Mouse (Mus musculus) embryo, embryonic 10 days (tissue): ENCODE measurements at regions not wholly inside any gene's neighbourhood (a gene's known extent, or its start where the extent isn't known, plus 50 kb on each side); places are given as distances from the start of the nearest gene placed in this dataset.

Experiments
- DNase-seq: peaks from one replicate; pipeline ENCODE4 v3.0.0-alpha.2; 2015; ENCODE audit warnings: low spot score

DNA sequence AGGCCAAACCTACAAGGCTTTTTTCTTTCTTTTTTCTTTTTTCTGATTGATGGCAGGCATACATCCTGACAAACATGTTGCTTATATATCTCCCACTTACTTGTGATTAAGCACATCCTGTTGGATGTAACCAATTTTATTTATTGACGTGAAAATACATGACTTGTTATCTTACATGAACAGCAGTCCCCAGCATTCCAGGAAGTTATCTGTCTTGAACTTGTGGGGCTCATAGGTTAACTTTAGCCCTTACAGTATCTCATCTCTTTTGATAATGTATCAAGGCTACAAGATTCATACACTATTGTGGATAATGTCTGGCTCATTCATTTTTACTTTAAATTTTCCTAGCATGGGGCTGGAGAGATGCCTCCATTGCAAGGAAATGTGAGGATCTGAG, 852.0 kb upstream of the Agtr1b start:
- no peak for DNase-seq

- no peak for DNase-seq
These were observed 835.3 kb upstream of the Tbl1xr1 start for GRCm38 (mm10) chr3:21241184-21241583.

- no peak for DNase-seq
These were observed 820.2 kb upstream of the Tbl1xr1 start for GRCm38 (mm10) chr3:21256129-21256760.

GRCm38 (mm10) chr3:21263317-21263716, 813.1 kb upstream of the Tbl1xr1 start:
- DNase-seq, result no peak

DNA sequence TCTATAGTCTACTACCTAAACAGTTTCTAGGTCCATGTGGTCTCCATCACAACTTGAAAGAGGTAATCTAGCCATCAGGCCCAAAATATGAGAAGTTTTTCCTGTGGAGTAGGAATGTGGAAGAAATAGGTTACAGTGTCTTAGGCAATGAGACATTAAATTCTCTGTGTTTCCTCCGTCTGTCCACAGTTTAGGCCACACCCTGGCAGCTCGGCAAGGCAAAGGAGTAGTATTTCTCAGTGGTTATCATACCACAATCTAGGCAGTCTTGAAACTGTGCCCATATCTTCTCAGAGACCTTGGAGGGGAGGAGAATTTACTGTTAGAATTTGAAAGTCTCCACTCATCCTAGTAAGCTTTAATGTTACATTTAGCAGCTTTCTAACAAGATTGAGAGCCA, 811.0 kb upstream of the Tbl1xr1 start:
- no peak for DNase-seq

DNA sequence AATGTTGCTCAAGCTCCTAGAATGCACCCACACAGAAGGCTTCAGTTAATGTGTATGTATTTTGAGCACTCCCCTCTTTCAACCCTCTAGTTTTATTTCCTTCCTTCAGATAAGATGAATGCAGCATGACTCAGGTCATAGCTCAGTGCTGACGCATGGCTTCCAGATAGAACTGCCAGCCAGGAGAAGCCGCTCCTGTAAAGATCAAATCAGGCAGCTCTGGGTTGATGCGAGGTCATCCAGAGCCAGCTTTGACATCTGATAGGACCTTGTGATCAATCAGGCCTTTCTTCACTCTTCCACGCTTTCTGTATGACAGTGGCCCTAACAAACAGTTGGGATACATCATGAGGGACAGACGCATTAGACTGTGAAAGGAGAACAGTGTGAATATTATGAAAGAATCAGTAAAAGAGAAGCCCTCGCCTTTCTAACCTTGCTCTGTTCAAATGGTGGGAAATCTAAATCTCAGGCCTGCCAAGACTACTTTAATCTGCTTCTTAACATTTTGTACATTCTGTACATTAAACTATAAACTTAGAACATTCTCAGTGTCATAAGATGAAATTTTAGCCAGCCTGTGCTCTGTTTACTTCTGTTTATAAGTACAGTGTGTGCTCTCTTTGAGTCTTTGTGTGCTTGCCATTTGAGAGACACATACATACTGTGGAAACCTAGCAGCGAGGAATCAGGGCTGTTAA, 807.9 kb upstream of the Tbl1xr1 start:
- DNase-seq, result peak; percentile 17

DNA sequence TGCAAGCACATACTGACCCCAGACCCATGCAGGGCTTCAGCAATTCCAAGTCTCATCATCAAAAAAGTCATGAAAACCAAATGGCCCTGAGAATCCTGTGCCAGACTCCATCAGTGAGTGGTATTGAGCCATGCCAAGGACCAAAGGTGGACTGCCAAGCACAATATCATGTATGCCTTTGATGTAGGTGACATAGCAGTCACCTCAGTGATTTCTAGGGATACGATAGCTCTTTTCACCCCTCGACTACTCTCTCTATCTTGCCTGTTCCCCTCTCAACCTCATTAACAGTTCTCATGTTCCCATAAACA, 807.4 kb upstream of the Tbl1xr1 start:
- DNase-seq, result no peak

GRCm38 (mm10) chr3:21270788-21271187, 805.7 kb upstream of the Tbl1xr1 start:
- DNase-seq, result no peak

- no peak for DNase-seq
These were observed 804.2 kb upstream of the Tbl1xr1 start for GRCm38 (mm10) chr3:21272219-21272618.

DNA sequence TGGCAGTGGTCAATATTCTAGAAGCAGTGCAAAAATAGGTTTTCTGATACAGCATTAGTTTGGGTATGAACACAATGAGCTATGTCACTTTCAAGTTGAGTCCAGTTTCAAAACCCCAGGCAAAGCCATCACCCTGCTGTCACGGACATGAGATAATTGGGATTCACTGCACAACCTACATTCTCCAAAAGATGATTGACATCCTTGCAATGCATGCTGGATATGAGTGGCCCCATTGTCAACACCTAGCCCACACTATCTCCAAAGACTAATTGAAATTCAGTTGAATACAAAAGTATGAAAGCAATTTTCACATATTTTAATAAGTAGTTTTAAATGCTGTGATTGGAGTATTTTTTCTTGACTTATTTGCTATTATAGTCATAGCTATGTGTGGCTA, 783.7 kb upstream of the Tbl1xr1 start:
- DNase-seq, result no peak

- DNase-seq, result no peak
These were observed 783.1 kb upstream of the Tbl1xr1 start for GRCm38 (mm10) chr3:21293308-21293707.

- DNase-seq, result no peak
These were observed 781.7 kb upstream of the Tbl1xr1 start for GRCm38 (mm10) chr3:21294776-21295175.

GRCm38 (mm10) chr3:21296581-21297110, 779.8 kb upstream of the Tbl1xr1 start:
- DNase-seq, result no peak

DNA sequence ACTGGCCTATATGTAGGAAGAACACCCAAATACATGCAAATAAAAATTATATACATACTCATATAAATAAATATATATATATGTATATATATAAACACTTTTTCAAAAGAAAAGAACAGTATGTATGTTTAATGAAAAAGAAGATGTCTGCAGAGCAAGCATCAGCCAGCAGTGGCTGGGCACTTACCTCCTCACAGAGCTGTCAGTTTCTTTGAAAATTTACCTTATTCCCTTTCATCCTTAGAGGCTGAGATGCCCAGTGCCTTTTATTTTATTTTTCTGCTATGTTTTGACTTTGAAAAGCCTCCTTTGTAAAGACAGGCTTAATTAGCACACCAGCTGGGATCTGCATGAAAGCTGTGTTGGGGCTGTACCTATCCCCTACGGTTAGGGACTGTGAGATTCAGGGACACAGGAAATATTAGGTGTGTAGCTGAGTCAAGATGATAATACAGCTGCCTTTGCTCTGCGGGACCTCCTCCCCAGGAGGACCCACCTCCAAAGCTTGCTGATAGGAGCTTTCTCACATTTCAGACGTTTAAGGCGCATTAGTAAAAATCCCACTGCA, 751.0 kb upstream of the Tbl1xr1 start:
- no peak for DNase-seq

GRCm38 (mm10) chr3:21341916-21342315, 734.5 kb upstream of the Tbl1xr1 start:
- no peak for DNase-seq

- DNase-seq, result no peak
These were observed 733.4 kb upstream of the Tbl1xr1 start for GRCm38 (mm10) chr3:21343095-21343494.

GRCm38 (mm10) chr3:21349421-21349820, 727.0 kb upstream of the Tbl1xr1 start:
- no peak for DNase-seq

- DNase-seq, result no peak
These were observed 720.3 kb upstream of the Tbl1xr1 start for GRCm38 (mm10) chr3:21356150-21356549.

GRCm38 (mm10) chr3:21356831-21357712, 719.4 kb upstream of the Tbl1xr1 start:
- no peak for DNase-seq

- no peak for DNase-seq
These were observed 718.4 kb upstream of the Tbl1xr1 start for GRCm38 (mm10) chr3:21358068-21358467.

DNA sequence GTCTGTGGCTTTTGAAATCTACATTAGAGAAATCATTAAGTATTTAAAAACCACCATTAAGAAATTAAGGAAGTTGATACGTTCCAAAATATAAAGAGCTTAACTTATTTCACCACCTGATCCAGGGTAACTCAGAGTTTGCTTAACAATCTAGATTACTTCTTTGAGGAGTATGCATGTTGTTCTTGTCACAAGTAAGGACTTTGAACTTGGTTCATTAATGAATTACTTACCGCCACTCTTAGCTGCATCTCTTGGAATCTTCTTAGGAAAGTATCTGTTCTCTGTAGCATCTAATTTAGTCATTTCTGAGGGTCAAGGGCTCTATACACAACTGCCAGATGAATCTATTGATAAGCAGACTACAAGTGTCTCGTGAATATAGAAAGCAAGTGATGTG, 715.4 kb upstream of the Tbl1xr1 start:
- DNase-seq, result no peak

DNA sequence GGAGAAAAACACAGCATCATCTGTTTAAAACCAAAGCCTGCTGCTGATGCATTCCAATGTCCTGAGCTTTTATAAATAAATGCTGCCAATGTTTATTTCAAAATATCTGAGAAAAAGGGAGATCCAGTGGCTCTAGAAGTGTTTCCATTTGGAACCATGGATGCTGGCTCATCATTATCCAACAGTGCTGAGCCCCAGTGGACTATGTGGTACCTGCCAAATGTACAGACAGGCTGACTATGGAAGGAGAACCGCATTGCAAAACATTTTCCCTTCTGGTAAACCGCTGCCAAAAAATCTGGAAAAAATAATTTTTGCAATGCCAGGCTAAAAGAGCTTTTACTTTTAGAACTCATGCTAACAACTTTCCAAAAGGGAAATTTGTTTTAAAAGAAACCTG, 696.6 kb upstream of the Tbl1xr1 start:
- no peak for DNase-seq

DNA sequence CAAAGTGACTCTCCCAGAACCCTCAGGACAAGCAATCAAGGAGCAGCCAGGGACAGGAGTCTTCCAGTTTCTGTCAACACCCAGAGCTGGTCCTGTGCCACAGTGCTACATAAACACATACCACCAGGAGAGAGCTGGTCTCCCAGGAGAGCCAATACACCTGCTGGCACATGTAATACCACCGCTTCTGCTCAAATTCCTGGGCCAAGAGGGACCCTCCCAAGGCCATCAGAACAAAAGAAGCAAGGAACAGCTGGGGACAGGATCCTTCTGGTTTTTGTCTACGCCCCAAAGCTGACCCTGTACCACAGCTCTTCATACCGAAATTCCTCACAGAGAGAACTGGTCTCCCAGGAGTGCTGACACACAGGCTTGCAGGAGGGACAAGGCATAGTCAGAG, 695.4 kb upstream of the Tbl1xr1 start:
- DNase-seq, result no peak
